Mouse (Mus musculus): Measurements from ENCODE around the gene Kdm2b.

Kdm2b gene

DNA sequence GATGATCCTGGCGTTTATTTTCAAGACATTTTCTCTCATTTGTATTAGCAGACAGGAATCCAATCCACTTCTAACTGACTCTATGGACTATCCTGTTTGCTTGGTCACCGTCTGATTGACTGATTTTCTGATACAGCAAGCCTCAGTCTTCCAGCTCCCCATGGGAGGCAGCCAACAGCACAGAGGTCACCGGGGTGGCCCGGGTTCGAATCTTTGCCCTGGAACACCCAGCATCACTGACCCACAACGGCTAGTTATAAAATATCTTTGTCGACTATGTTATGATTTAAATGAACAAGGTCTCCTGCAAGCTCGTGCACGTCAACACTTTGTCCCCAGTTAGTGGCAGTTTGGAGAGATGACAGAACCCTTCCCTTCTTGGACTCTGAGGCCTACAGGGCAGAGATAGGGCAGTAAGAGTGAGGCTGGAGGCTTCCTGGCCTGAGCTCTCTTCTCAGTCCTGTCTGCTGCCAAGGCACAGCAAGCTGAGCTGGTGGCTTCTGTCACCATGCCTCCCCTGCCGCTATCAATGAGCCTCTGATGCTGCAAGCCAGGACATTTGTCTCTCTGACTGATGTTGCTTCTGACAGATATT lies 65.7 kb downstream of the Kdm2b start:
- no peak for DNase-seq

- no peak for DNase-seq
Observed at GRCm38 (mm10) chr5:122921941-122922340, 67.7 kb downstream of the Kdm2b start.

- DNase-seq = no peak
Observed at GRCm38 (mm10) chr5:122920557-122920956, 69.1 kb downstream of the Kdm2b start.

DNA sequence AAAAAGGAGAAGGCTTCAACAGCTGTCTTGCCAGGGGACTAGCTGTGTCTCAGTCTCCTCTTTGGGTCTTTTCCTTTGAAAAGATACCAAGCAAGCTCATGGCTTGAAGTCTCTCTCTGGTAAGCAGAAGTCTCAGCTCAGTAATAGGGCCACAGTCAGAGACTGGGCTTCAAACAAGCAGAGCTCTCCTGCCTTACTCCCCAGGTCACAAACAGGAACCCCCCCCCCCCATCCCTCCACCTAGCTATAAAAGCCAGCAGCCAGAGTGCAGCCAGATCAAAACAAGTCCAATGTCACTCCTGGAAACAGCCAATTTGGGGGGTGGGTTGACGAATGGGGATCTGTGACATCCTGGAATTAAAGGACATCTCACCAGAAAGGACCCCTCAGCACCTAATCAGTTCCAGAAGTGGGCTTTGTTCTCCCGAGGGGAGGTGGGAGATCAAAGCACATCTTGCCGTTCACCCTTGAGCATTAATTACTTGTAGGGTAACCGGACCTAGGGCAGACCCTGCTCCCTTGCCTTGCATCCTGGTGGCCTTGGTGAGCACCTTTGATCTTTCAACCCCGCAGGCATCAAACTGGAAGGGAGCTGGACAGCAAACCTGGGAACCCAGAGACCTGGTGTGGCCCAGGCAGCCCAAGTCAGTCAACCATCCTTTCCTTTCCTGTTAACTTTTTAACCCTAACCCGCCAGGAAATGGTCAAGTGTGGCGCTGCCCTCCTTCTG lies 71.5 kb downstream of the Kdm2b start:
- DNase-seq = no peak

GRCm38 (mm10) chr5:122916147-122916546 lies 73.5 kb downstream of the Kdm2b start:
- no peak for DNase-seq

- no peak for DNase-seq
Observed at GRCm38 (mm10) chr5:122912863-122913262, 76.8 kb downstream of the Kdm2b start.

- DNase-seq = no peak
Observed at GRCm38 (mm10) chr5:122909481-122909880, 80.1 kb downstream of the Kdm2b start.

DNA sequence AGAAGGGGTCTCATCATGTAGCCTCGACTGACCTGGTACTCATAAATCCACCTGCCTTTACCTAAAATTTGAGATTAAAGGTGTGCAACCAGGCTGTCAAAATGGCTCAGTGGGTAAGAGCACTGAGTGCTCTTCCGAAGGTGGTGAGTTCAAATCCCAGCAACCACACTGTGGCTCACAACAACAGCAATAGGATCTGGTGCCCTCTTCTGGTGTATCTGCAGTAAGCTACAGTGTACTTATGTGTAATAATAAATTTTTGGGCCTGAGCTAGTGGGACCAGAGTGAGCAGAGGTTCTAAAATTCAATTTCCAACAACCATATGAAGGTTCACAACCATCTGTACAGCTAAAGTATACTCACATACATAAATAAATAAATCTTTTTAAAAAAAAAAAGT lies 81.6 kb downstream of the Kdm2b start:
- no peak for DNase-seq

- no peak for DNase-seq
Observed at GRCm38 (mm10) chr5:122907182-122907581, 82.4 kb downstream of the Kdm2b start.

- DNase-seq = no peak
Observed at GRCm38 (mm10) chr5:122903165-122903564, 86.5 kb downstream of the Kdm2b start.

GRCm38 (mm10) chr5:122902228-122902627 lies 87.4 kb downstream of the Kdm2b start:
- no peak for DNase-seq

DNA sequence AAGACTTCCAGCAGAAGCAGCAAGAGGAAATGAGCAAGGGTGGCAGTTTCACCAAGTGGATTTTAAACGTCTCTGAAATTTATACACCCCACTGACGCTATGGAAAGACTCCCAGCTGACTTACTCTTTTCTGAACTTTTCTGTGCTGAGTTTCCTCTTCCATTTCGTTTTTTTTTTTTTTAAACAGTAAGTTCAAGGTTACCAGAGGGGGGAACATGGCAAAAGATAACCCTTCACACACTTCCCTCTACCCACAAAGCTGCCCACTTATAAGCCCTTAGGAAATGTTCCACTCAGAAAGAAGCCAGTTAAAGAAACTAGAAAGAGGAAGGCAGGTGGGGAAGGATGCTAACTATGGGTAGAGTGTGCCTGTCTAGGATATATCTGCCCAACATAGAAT lies 88.0 kb downstream of the Kdm2b start:
- DNase-seq = no peak

GRCm38 (mm10) chr5:122901179-122901578 lies 88.4 kb downstream of the Kdm2b start:
- no peak for DNase-seq

GRCm38 (mm10) chr5:122900558-122901171 lies 89.0 kb downstream of the Kdm2b start:
- no peak for DNase-seq

DNA sequence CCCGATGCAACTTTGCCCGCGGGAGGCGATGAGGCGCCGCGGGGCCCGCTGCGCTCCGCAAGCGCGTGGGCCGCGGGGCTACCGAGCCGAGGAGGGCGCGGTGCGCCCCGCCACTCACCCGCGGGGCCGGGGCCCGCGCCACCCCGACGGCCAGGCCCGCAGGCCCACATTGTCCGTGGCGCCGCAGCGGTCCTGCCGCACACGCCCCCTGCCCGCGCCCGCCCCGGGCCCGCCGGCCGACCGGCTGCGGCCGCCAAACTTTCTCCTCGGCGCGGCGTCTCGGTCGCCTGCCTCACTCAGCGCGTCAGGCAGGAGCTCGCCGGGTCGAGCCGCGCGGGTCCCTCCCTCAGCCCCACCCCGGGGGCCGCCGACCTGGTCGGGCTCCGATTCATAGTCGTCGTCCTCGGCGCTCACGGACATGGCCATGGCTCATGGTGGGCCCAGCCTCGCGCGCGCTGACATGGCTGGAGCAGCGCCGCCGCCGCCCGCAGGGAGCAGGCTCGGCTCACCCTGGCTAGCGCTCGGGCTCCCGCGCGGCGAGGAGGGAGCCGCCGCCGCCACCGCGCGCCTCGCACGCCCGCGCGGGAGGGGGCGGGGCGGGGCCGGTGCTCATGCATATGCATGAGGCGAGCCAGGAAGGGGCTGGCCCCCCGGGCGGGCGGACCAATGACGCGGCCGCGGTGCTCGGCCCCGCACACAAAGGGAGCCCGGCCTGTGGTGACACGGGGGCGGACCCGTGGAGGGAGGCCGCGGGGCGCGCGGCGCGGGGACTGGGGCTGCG lies 89.7 kb downstream of the Kdm2b start:
- peak; percentile 85 for DNase-seq

DNA sequence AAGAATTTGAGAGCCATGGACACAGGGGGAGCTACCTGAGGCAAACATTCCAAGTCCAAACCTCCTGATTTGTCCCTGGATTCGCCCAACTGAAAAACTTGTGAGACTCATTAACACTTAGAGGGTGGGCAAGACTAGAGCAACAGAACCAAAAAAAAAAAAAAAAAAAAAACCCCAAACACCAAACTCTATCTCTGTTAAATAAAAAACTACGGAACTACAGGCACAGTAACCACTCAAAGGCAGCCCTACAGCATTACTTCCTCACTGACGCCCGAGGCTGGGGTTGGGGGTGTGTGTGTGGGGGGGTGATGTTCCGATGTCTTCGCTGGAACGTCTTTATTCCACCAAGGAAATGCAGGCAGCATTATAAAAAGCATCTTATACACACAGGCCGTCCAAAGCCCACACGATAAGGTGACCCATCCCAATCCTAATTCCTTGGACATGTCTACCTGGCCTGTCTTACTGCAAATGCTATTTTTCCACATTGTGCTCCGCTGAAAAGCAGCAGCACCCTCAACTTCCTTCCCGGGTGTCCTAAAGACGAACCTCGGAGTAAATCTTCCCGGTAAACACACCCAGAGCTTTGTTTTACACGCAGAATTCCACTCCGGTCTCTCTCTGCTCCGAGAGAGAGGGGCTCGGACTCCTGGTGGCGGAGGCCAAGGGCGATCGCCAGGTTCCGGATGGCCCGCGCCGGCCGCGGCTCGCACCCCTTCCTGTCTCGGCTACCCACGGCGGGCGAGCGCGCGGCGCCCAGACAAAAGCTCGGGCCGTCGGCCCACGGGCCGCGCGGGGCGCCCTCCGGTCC lies 90.5 kb downstream of the Kdm2b start:
- peak; percentile 10 for DNase-seq

DNA sequence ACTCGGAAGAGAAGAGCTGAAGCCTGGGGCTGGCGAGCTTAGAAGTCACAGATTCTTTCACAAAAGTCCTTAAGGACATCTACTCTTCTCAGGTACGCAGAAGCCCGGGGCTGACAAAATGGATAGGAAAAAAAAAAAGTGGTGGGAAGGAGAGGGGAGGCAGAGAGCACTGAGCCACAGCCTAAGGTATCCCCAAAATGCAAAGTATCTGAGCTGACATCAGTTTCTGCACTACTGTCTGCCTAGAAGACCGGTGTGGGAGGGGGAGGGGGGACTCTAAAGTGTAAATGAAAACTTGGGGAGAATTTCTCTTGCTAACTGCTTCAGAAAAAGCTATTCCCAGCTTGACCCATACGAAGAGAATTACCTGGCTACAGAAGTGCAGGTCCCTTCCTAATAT lies 91.5 kb downstream of the Kdm2b start:
- no peak for DNase-seq

- no peak for DNase-seq
Observed at GRCm38 (mm10) chr5:122894821-122895220, 94.8 kb downstream of the Kdm2b start.

DNA sequence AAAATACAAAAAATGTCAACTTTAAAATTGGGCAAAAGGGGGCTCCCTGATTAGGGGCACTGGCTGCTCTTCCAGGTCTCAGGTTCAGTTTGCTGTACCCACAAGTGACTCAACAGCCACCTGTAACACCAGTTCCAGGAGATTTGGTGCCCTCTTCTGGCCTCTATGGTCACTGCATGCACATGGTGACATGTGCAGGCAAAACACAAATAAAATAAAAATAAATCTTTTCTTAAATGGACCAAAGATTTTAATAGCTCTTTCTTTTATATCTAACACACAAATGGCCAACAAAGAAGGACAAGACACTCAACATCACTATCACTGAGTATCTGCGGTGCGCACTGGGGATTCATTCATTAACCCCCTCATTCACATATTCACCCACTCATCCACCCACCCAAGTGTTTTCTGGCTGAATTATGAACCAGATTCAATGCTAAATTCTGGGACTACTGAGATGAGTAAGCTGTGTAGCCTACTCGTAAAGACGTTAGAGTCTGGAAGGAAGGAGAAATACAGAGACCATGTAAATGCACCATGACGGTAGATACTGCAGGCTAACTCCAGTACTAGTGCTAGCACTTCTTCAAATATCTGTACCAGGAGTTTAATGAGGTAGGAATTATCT lies 95.5 kb downstream of the Kdm2b start:
- peak; percentile 74 for DNase-seq

- DNase-seq = no peak
Observed at GRCm38 (mm10) chr5:122893270-122893669, 96.4 kb downstream of the Kdm2b start.

- DNase-seq = no peak
Observed at GRCm38 (mm10) chr5:122890396-122890795, 99.2 kb downstream of the Kdm2b start.

DNA sequence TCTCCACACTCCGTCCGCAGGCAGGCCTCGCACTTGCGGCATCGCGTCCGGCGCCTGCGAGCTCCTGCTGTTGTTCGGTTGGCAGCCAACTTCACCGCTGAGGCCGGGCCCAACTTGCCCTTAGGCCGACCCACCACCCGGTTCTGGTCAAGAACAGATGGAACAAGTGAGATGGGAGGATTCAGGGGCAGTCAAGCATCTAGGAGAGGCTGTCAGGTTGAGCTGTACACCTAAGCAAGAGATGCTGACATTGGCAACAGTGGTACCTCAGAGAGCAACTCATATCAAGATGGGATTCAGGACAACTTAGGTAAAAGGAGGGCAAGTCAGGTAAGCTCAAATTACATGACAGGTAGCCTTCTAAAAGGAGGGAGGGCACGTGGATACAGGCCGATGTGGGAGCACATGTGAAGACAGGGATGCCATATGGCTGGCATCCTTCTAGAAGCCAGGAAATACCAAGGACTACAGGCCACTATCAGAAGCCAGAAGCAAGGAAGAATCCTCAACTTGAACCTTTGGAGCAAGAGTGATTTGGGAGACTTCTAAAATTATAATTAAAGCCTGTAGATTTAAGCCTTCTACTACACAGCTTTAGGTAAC lies 100.9 kb downstream of the Kdm2b start:
- no peak for DNase-seq
